Mouse (Mus musculus) B cell, adult 62 days (primary cell): ENCODE measurements around the gene Wdr45b. TPM values are rescaled to one million over a fixed set of nuclear protein-coding genes. Genes with fewer than 3 reads are reported as not detected.

ENCODE experiments used
- total RNA-seq: library from RNA; stranded (reverse); gene quantifications from 4 replicates; pipeline ENCODE4 v1.2.4, GENCODE M21; 2023

Gene Wdr45b
- total RNA-seq: 51.8 to 67.6 TPM (median 56.9 TPM) in 4 replicates

GRCm38 (mm10) chr11:121354091-121354707, at the start of gene Wdr45b:
TSS of gene Wdr45b (minus strand) at chr11:121354445.

GRCm38 (mm10) chr11:121387750-121388553, 33.7 kb upstream of the Wdr45b start, which contains the start of gene Rab40b:
TSS of gene Rab40b (minus strand) at chr11:121388251.

Other genes starting within 250 kb of the Wdr45b start
- not detected in 4 replicates for gene Tex19.2, start 235.8 kb downstream of the Wdr45b start, total RNA-seq
- not detected in 4 replicates for gene Tex19.1, start 208.3 kb downstream of the Wdr45b start, total RNA-seq
- not detected in 4 replicates for gene Uts2r, start 194.2 kb downstream of the Wdr45b start, total RNA-seq
- 14.1 to 17.5 TPM (median 15.9 TPM) in 4 replicates for gene Hexdc, start 150.0 kb downstream of the Wdr45b start, total RNA-seq
- gene Ogfod3, start 149.7 kb downstream of the Wdr45b start, total RNA-seq: 8.8 to 11.3 TPM (median 9.1 TPM) in 4 replicates
- gene Cybc1, start 125.1 kb downstream of the Wdr45b start, total RNA-seq: 95.7 to 109 TPM (median 107 TPM) in 4 replicates
- gene Narf, start 117.2 kb downstream of the Wdr45b start, total RNA-seq: 39.7 to 49.5 TPM (median 45.0 TPM) in 4 replicates
- gene Foxk2, start 94.5 kb downstream of the Wdr45b start, total RNA-seq: 37.7 to 47.8 TPM (median 40.8 TPM) in 4 replicates
- gene Rab40b, start 33.8 kb upstream of the Wdr45b start, total RNA-seq: not detected in 4 replicates
- 5.4 to 7.2 TPM (median 5.8 TPM) in 4 replicates for gene Fn3krp, start 67.0 kb upstream of the Wdr45b start, total RNA-seq
- 0.15 to 0.72 TPM in 2 of 4 replicates, not detected in the others for gene Fn3k, start 80.5 kb upstream of the Wdr45b start, total RNA-seq
- 33.2 to 39.0 TPM (median 36.7 TPM) in 4 replicates for gene Tbcd, start 97.5 kb upstream of the Wdr45b start, total RNA-seq
- not detected in 4 replicates for gene Zfp750, start 164.9 kb upstream of the Wdr45b start, total RNA-seq